Mouse (Mus musculus) hindbrain, embryonic 12.5 days (tissue): ENCODE results near the gene Hdac4. TPM values are rescaled to one million over a fixed set of nuclear protein-coding genes. Genes with fewer than 3 reads are reported as not detected.

Experiments used
- ATAC-seq: fragments of 200-750 bp; cut with Nextera tagmentation; 2 replicates; pipeline ENCODE4 v1.8.0; 2017; ENCODE audit warnings: moderate TSS enrichment; ENCODE audit not compliant: low FRiP score
- H3K27ac ChIP-seq: fragments of 300-500 bp; sonication (generic); 2 replicates; pipeline ENCODE4 v1.5.1; 2016; ENCODE audit warnings: mild to moderate bottlenecking
- H3K27me3 ChIP-seq: fragments of 300-500 bp; sonication (generic); 2 replicates; pipeline ENCODE4 v1.6.1; 2016; ENCODE audit warnings: mild to moderate bottlenecking
- H3K36me3 ChIP-seq: fragments of 300-500 bp; sonication (generic); 2 replicates; pipeline ENCODE4 v1.6.1; 2016; ENCODE audit warnings: mild to moderate bottlenecking
- H3K4me1 ChIP-seq: fragments of 300-500 bp; sonication (generic); 2 replicates; pipeline ENCODE4 v1.6.1; 2016
- H3K4me2 ChIP-seq: fragments of 300-500 bp; sonication (generic); replicated peaks from 2 replicates; pipeline ENCODE4 v1.6.1; 2016; ENCODE audit warnings: mild to moderate bottlenecking
- H3K4me3 ChIP-seq: fragments of 300-500 bp; sonication (generic); 2 replicates; pipeline ENCODE4 v1.5.1; 2016; ENCODE audit warnings: mild to moderate bottlenecking
- H3K9ac ChIP-seq: fragments of 300-500 bp; sonication (generic); 2 replicates; pipeline ENCODE4 v1.6.1; 2016; ENCODE audit warnings: mild to moderate bottlenecking, moderate library complexity
- H3K9me3 ChIP-seq: fragments of 300-500 bp; sonication (generic); replicated peaks from 2 replicates; pipeline ENCODE4 v1.6.1; 2016; ENCODE audit warnings: mild to moderate bottlenecking
- WGBS: fragments of 180-500 bp; shearing (Covaris S2); methylation state at CpG from one replicate; pipeline ENCODE4 v1.1.7; 2016; 5-methylcytosine and 5-hydroxymethylcytosine counted together
- polyA plus RNA-seq: library from polyadenylated mRNA; unstranded; fragments of >200 nt; fragmentation: Nextera tagmentation; extraction: Ambion mirVana; gene quantifications from 2 replicates; pipeline ENCODE4 v1.2.1, GENCODE M21; 2016

Gene Hdac4
- polyA plus RNA-seq, 1 experiment from 2014 or later, result 25.5 TPM

- Histone ChIP-seq H3K9ac (no peak overlapping the region), H3K4me1 (peaks cover 18% of the 10 kb centered on the region), H3K27me3 (no peaks in the 10 kb centered on the region), H3K4me2 (no peak overlapping the region), H3K36me3 (no peaks in the 10 kb centered on the region), H3K4me3 (no peak overlapping the region), H3K9me3 (no peaks in the 10 kb centered on the region), H3K27ac (no peak overlapping the region)
- ATAC-seq, result no peak
- 74% methylated on average over 3 of the region's 3 CpGs for WGBS
Measured at GRCm38 (mm10) chr1:92084004-92084403, 111.5 kb downstream of the Hdac4 start.

GRCm38 (mm10) chr1:92082837-92083541 is 112.5 kb downstream of the Hdac4 start:
- Histone ChIP-seq H3K36me3 (no peaks in the 10 kb centered on the region), H3K4me2 (no peak overlapping the region), H3K9ac (no peak overlapping the region), H3K27ac (no peak overlapping the region), H3K4me3 (no peak overlapping the region), H3K9me3 (no peaks in the 10 kb centered on the region), H3K4me1 (peaks cover 18% of the 10 kb centered on the region), H3K27me3 (no peaks in the 10 kb centered on the region)
- ATAC-seq, result no peak
- 82% methylated on average over 6 of the region's 6 CpGs for WGBS

GRCm38 (mm10) chr1:92082156-92082836 is 113.2 kb downstream of the Hdac4 start:
- no peak overlapping the region for H3K9ac ChIP-seq
- WGBS, result 96% methylated on average over 10 of the region's 10 CpGs
- no peak for ATAC-seq

GRCm38 (mm10) chr1:92079982-92080537 is 115.4 kb downstream of the Hdac4 start:
- Histone ChIP-seq H3K4me1 (peaks cover 11% of the 10 kb centered on the region; the same call in 1 of the 2 replicates), H3K27ac (no peak overlapping the region), H3K4me2 (no peak overlapping the region), H3K27me3 (no peaks in the 10 kb centered on the region), H3K9me3 (no peaks in the 10 kb centered on the region), H3K4me3 (no peak overlapping the region), H3K9ac (no peak overlapping the region), H3K36me3 (no peaks in the 10 kb centered on the region)
- no peak for ATAC-seq
- WGBS, result 90% methylated on average over 11 of the region's 11 CpGs

More at GRCm38 (mm10) chr1:92082156-92082836, 113.2 kb downstream of the Hdac4 start:
- Histone ChIP-seq H3K4me1 (peaks cover 17% of the 10 kb centered on the region), H3K4me3 (no peak overlapping the region), H3K27me3 (no peaks in the 10 kb centered on the region), H3K36me3 (no peaks in the 10 kb centered on the region), H3K4me2 (no peak overlapping the region), H3K9me3 (no peaks in the 10 kb centered on the region), H3K27ac (no peak overlapping the region)

GRCm38 (mm10) chr1:92075312-92075711 is 120.2 kb downstream of the Hdac4 start:
- Histone ChIP-seq H3K4me2 (no peak overlapping the region), H3K9me3 (no peaks in the 10 kb centered on the region), H3K36me3 (no peaks in the 10 kb centered on the region), H3K9ac (no peak overlapping the region), H3K27me3 (no peaks in the 10 kb centered on the region), H3K27ac (no peak overlapping the region), H3K4me3 (no peak overlapping the region), H3K4me1 (peaks cover 5% of the 10 kb centered on the region; the same call in 1 of the 2 replicates)
- no peak for ATAC-seq
- whole genome bisulfite sequencing, result 83% methylated on average over 6 of the region's 6 CpGs

GRCm38 (mm10) chr1:92074655-92075054 is 120.8 kb downstream of the Hdac4 start:
- Histone ChIP-seq H3K36me3 (no peaks in the 10 kb centered on the region), H3K27ac (no peak overlapping the region), H3K4me1 (peaks cover 5% of the 10 kb centered on the region; the same call in 1 of the 2 replicates), H3K27me3 (no peaks in the 10 kb centered on the region), H3K4me2 (no peak overlapping the region), H3K4me3 (no peak overlapping the region), H3K9me3 (no peaks in the 10 kb centered on the region), H3K9ac (no peak overlapping the region)
- WGBS, result 97% methylated on average over 3 of the region's 3 CpGs
- ATAC-seq, result no peak

GRCm38 (mm10) chr1:92069932-92070677 is 125.4 kb downstream of the Hdac4 start:
- Histone ChIP-seq H3K27me3 (no peaks in the 10 kb centered on the region), H3K9me3 (no peaks in the 10 kb centered on the region), H3K9ac (no peak overlapping the region), H3K4me1 (no peaks in the 10 kb centered on the region), H3K4me3 (no peak overlapping the region), H3K27ac (peak overlapping the region; percentile 49), H3K36me3 (no peaks in the 10 kb centered on the region), H3K4me2 (no peak overlapping the region)
- WGBS, result 13% methylated on average over 2 of the region's 2 CpGs
- ATAC-seq, result peak; percentile 50; the same call in 1 of the 2 replicates

- H3K4me3 ChIP-seq, result no peak overlapping the region
- H3K27ac ChIP-seq, result 0 out of 2 replicates have a peak overlapping the region, but pooled peaks have one; percentile 49
- H3K27me3 ChIP-seq, result no peaks in the 10 kb centered on the region
- H3K9ac ChIP-seq, result no peak overlapping the region
- ATAC-seq, result no peak
- H3K9me3 ChIP-seq, result no peaks in the 10 kb centered on the region
- WGBS, result 91% methylated on average over 7 of the region's 7 CpGs
- H3K36me3 ChIP-seq, result no peaks in the 10 kb centered on the region
- H3K4me1 ChIP-seq, result no peaks in the 10 kb centered on the region
- no peak overlapping the region for H3K4me2 ChIP-seq
Measured at GRCm38 (mm10) chr1:92069464-92069863, 126.0 kb downstream of the Hdac4 start.

- Histone ChIP-seq H3K9me3 (no peaks in the 10 kb centered on the region), H3K9ac (no peak overlapping the region), H3K36me3 (no peaks in the 10 kb centered on the region), H3K4me2 (no peak overlapping the region), H3K4me1 (peaks cover 24% of the 10 kb centered on the region), H3K27me3 (no peaks in the 10 kb centered on the region), H3K4me3 (no peak overlapping the region), H3K27ac (no peak overlapping the region)
- ATAC-seq, result no peak
- 87% methylated on average over 5 of the region's 5 CpGs for WGBS
Measured at GRCm38 (mm10) chr1:92064307-92064706, 131.2 kb downstream of the Hdac4 start.

- H3K9me3 ChIP-seq, result no peaks in the 10 kb centered on the region
- H3K27ac ChIP-seq, result 0 out of 2 replicates have a peak overlapping the region, but pooled peaks have one; percentile 4
- WGBS, result 88% methylated on average over 3 of the region's 3 CpGs
- no peak overlapping the region for H3K4me2 ChIP-seq
- H3K4me1 ChIP-seq, result peaks cover 24% of the 10 kb centered on the region
- H3K9ac ChIP-seq, result no peak overlapping the region
- no peak overlapping the region for H3K4me3 ChIP-seq
- ATAC-seq, result no peak
- no peaks in the 10 kb centered on the region for H3K27me3 ChIP-seq
- H3K36me3 ChIP-seq, result no peaks in the 10 kb centered on the region
Measured at GRCm38 (mm10) chr1:92063271-92063670, 132.2 kb downstream of the Hdac4 start.

- peak; percentile 80 for ATAC-seq
- H3K9ac ChIP-seq, result no peak overlapping the region
- 28% methylated on average over 8 of the region's 8 CpGs for WGBS
Measured at GRCm38 (mm10) chr1:92061198-92062073, 134.1 kb downstream of the Hdac4 start.

More at GRCm38 (mm10) chr1:92061198-92062073, 134.1 kb downstream of the Hdac4 start:
- Histone ChIP-seq H3K27ac (peak overlapping the region; percentile 48), H3K27me3 (no peaks in the 10 kb centered on the region), H3K9me3 (no peaks in the 10 kb centered on the region), H3K4me2 (no peak overlapping the region), H3K4me3 (no peak overlapping the region), H3K36me3 (no peaks in the 10 kb centered on the region), H3K4me1 (peaks cover 24% of the 10 kb centered on the region)
